Mouse (Mus musculus): ENCODE data around the gene Tnfrsf13c.

- TF ChIP-seq ZNF384 (IDR thresholded peaks at IDR 0.05; ENCODE audit: low read depth, low read length), result no peak
- no peak for TF ChIP-seq EP300 (IDR thresholded peaks at IDR 0.05; ENCODE audit: low read length)
- no peak for TF ChIP-seq IRF4 (IDR thresholded peaks at IDR 0.05; ENCODE audit: low read depth, low read length)
- TF ChIP-seq USF2 (conservative IDR thresholded peaks at IDR 0.05; ENCODE audit: low read depth, low read length), result no peak
- no peak for TF ChIP-seq POLR2A (IDR thresholded peaks at IDR 0.05; ENCODE audit: low read depth, low read length)
- no peak for TF ChIP-seq CTCF (conservative IDR thresholded peaks at IDR 0.05 in 1 of 2, IDR thresholded peaks at IDR 0.05 in 1 of 2; ENCODE audit: low read depth in 2 of 2, low read length in 2 of 2)
- no peak for TF ChIP-seq MAX (IDR thresholded peaks at IDR 0.05; ENCODE audit: low read length)
- no peak for TF ChIP-seq ELF1 (IDR thresholded peaks at IDR 0.05; ENCODE audit: low read depth, low read length)
- TF ChIP-seq KAT2A (IDR thresholded peaks at IDR 0.05; ENCODE audit: insufficient replicate concordance, low read length), result no peak
- TF ChIP-seq POLR2AphosphoS2 (IDR thresholded peaks at IDR 0.05; ENCODE audit: low read depth, low read length), result no peak
- no peak for TF ChIP-seq RAD21 (IDR thresholded peaks at IDR 0.05; ENCODE audit: low read depth, low read length)
- no peak for TF ChIP-seq SMC3 (IDR thresholded peaks at IDR 0.05; ENCODE audit: low read depth, low read length)
These were observed 43.0 kb downstream of the Tnfrsf13c start for GRCm38 (mm10) chr15:82181131-82181530.

Data from CH12.LX (cell line).